Mouse (Mus musculus): ENCODE measurements around the gene C3ar1. TPM values are rescaled to one million over a fixed set of nuclear protein-coding genes. Genes with fewer than 3 reads are reported as not detected.

C3ar1 gene
- polyA plus RNA-seq, 1 experiment from 2014 or later: 2.7 TPM

- H3K4me1 ChIP-seq (replicated peaks; ENCODE audit: control insufficient read depth, insufficient read depth, low read length): peaks cover 21% of the 10 kb centered on the region
- ATAC-seq (replicated peaks; ENCODE audit: low FRiP score) (no peak), DNase-seq (ENCODE audit: low spot score) (no peak)
- WGBS: 40% methylated on average over 15 of the region's 15 CpGs
- H3K27ac ChIP-seq (ENCODE audit: low read depth, low read length): no peak overlapping the region
- no peaks in the 10 kb centered on the region for H3K27me3 ChIP-seq (replicated peaks; ENCODE audit: control insufficient read depth, insufficient read depth, low read length)
- H3K4me3 ChIP-seq (ENCODE audit: low read depth, low read length): peak overlapping the region; percentile 78
- peak overlapping the region; percentile 93; the same call in 1 of the 2 replicates for H3K9ac ChIP-seq (ENCODE audit: low read depth, low read length)
- no peaks in the 10 kb centered on the region for H3K9me3 ChIP-seq (ENCODE audit: control insufficient read depth, low read length)
- H3K36me3 ChIP-seq (ENCODE audit: control insufficient read depth, insufficient read depth, low read length): no peaks in the 10 kb centered on the region
- H3K4me2 ChIP-seq: peak overlapping the region; percentile 81
Measured at GRCm38 (mm10) chr6:122820799-122821650, 34.9 kb downstream of the C3ar1 start.

GRCm38 (mm10) chr6:122820071-122820798 is 35.7 kb downstream of the C3ar1 start:
- peak overlapping the region; percentile 78 for H3K4me3 ChIP-seq (ENCODE audit: low read depth, low read length)
- H3K27ac ChIP-seq (ENCODE audit: low read depth, low read length): peak overlapping the region; percentile 21; the same call in 1 of the 2 replicates
- no peaks in the 10 kb centered on the region for H3K36me3 ChIP-seq (ENCODE audit: control insufficient read depth, insufficient read depth, low read length)
- peak overlapping the region; percentile 93 for H3K9ac ChIP-seq (ENCODE audit: low read depth, low read length)
- WGBS: under 1% methylated on average over 38 of the region's 38 CpGs
- H3K9me3 ChIP-seq (ENCODE audit: control insufficient read depth, low read length): no peaks in the 10 kb centered on the region
- ATAC-seq (replicated peaks; ENCODE audit: low FRiP score) (peak; percentile 57), DNase-seq (ENCODE audit: low spot score) (no peak)
- H3K4me1 ChIP-seq (replicated peaks; ENCODE audit: control insufficient read depth, insufficient read depth, low read length): peaks cover 18% of the 10 kb centered on the region
- no peaks in the 10 kb centered on the region for H3K27me3 ChIP-seq (replicated peaks; ENCODE audit: control insufficient read depth, insufficient read depth, low read length)
- peak overlapping the region; percentile 81 for H3K4me2 ChIP-seq

DNA sequence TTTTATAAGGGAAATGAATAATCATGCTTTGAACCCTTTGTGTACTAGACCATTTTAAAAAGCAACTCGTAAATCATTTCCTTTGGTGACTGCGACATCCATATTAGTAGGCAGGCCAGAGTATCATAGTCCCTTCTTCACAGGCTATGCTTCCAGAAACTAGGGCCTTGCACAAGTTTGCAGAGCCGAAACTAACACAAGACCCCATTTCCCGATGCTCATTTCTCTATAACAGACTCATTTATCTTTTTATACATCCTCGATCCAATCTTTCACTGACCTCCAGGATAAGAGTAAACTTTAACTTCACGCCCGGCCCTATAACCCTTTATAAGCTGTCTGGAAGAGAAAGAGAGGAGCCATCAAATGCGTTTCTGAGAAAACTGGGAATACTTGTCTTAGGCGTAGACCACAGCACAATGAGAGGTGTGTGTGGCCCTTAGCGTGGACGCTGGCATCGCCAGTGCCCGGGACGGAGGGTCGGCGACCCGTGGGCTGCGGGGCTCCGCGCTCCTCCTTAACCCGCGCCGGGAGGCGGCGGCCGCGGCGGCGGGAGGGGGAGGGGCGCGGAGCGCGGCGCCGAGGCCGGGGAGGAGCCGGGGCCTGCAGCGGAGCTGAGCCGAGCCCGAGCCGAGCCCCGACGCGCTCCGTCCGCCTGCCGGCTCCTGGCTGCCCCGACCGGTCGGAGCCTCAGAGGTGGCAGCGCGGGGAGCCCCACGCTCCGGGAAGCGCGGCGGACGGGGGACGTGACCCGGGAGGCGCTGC is 36.5 kb downstream of the C3ar1 start, which contains the start of gene Foxj2:
Gene Foxj2 (plus strand): TSS at position 609 of the 765 bp plus-strand sequence.
- DNase-seq (ENCODE audit: low spot score) (peak; percentile 76), ATAC-seq (replicated peaks; ENCODE audit: low FRiP score) (peak; percentile 90)

GRCm38 (mm10) chr6:122813640-122814039 is 42.3 kb downstream of the C3ar1 start:
- Histone ChIP-seq H3K4me3 (ENCODE audit: low read depth, low read length) (no peak overlapping the region), H3K27ac (ENCODE audit: low read depth, low read length) (no peak overlapping the region), H3K9me3 (ENCODE audit: control insufficient read depth, low read length) (no peaks in the 10 kb centered on the region), H3K27me3 (replicated peaks; ENCODE audit: control insufficient read depth, insufficient read depth, low read length) (no peaks in the 10 kb centered on the region), H3K4me2 (no peak overlapping the region), H3K36me3 (ENCODE audit: control insufficient read depth, insufficient read depth, low read length) (no peaks in the 10 kb centered on the region), H3K9ac (ENCODE audit: low read depth, low read length) (no peak overlapping the region), H3K4me1 (replicated peaks; ENCODE audit: control insufficient read depth, insufficient read depth, low read length) (peaks cover 6% of the 10 kb centered on the region; the same call in 1 of the 2 replicates)
- DNase-seq (ENCODE audit: low spot score) (no peak), ATAC-seq (replicated peaks; ENCODE audit: low FRiP score) (no peak)
- WGBS: 82% methylated on average over 4 of the region's 4 CpGs

More for the DNA sequence above, 36.5 kb downstream of the C3ar1 start, which contains the start of gene Foxj2:
- Histone ChIP-seq H3K4me1 (replicated peaks; ENCODE audit: control insufficient read depth, insufficient read depth, low read length) (peaks cover 17% of the 10 kb centered on the region), H3K4me2 (peak within 1 kb of the TSS; percentile 81), H3K27me3 (replicated peaks; ENCODE audit: control insufficient read depth, insufficient read depth, low read length) (no peaks in the 10 kb centered on the region), H3K9me3 (ENCODE audit: control insufficient read depth, low read length) (no peaks in the 10 kb centered on the region), H3K36me3 (ENCODE audit: control insufficient read depth, insufficient read depth, low read length) (no peaks in the 10 kb centered on the region), H3K27ac (ENCODE audit: low read depth, low read length) (peak within 1 kb of the TSS; percentile 21; the same call in 1 of the 2 replicates), H3K4me3 (ENCODE audit: low read depth, low read length) (peak within 1 kb of the TSS; percentile 78), H3K9ac (ENCODE audit: low read depth, low read length) (peak within 1 kb of the TSS; percentile 93)
- 4% methylated on average over 41 of the region's 61 CpGs for WGBS

GRCm38 (mm10) chr6:122812716-122813115 is 43.2 kb downstream of the C3ar1 start:
- ATAC-seq (replicated peaks; ENCODE audit: low FRiP score): no peak
- Histone ChIP-seq H3K27me3 (replicated peaks; ENCODE audit: control insufficient read depth, insufficient read depth, low read length) (no peaks in the 10 kb centered on the region), H3K9me3 (ENCODE audit: control insufficient read depth, low read length) (no peaks in the 10 kb centered on the region), H3K4me3 (ENCODE audit: low read depth, low read length) (no peak overlapping the region), H3K4me2 (no peak overlapping the region), H3K36me3 (ENCODE audit: control insufficient read depth, insufficient read depth, low read length) (no peaks in the 10 kb centered on the region), H3K9ac (ENCODE audit: low read depth, low read length) (no peak overlapping the region), H3K4me1 (replicated peaks; ENCODE audit: control insufficient read depth, insufficient read depth, low read length) (peaks cover 6% of the 10 kb centered on the region; the same call in 1 of the 2 replicates), H3K27ac (ENCODE audit: low read depth, low read length) (no peak overlapping the region)
- no peak for DNase-seq (ENCODE audit: low spot score)
- WGBS: 84% methylated on average over 4 of the region's 4 CpGs

GRCm38 (mm10) chr6:122811771-122812600 is 44.0 kb downstream of the C3ar1 start:
- 28% methylated on average over 16 of the region's 16 CpGs for WGBS
- peaks cover 6% of the 10 kb centered on the region; the same call in 1 of the 2 replicates for H3K4me1 ChIP-seq (replicated peaks; ENCODE audit: control insufficient read depth, insufficient read depth, low read length)
- H3K4me3 ChIP-seq (ENCODE audit: low read depth, low read length): peak overlapping the region; percentile 69
- peak overlapping the region; percentile 100 for H3K27ac ChIP-seq (ENCODE audit: low read depth, low read length)
- peak overlapping the region; percentile 69 for H3K4me2 ChIP-seq
- H3K27me3 ChIP-seq (replicated peaks; ENCODE audit: control insufficient read depth, insufficient read depth, low read length): no peaks in the 10 kb centered on the region
- no peaks in the 10 kb centered on the region for H3K36me3 ChIP-seq (ENCODE audit: control insufficient read depth, insufficient read depth, low read length)
- ATAC-seq (replicated peaks; ENCODE audit: low FRiP score): peak; percentile 56
- peak overlapping the region; percentile 80 for H3K9ac ChIP-seq (ENCODE audit: low read depth, low read length)
- H3K9me3 ChIP-seq (ENCODE audit: control insufficient read depth, low read length): no peaks in the 10 kb centered on the region
- DNase-seq (ENCODE audit: low spot score): no peak

GRCm38 (mm10) chr6:122811280-122811652 is 44.7 kb downstream of the C3ar1 start:
- Histone ChIP-seq H3K27ac (ENCODE audit: low read depth, low read length) (peak overlapping the region; percentile 100), H3K36me3 (ENCODE audit: control insufficient read depth, insufficient read depth, low read length) (no peaks in the 10 kb centered on the region), H3K27me3 (replicated peaks; ENCODE audit: control insufficient read depth, insufficient read depth, low read length) (no peaks in the 10 kb centered on the region), H3K4me2 (peak overlapping the region; percentile 69), H3K9ac (ENCODE audit: low read depth, low read length) (peak overlapping the region; percentile 80), H3K4me3 (ENCODE audit: low read depth, low read length) (peak overlapping the region; percentile 69), H3K4me1 (replicated peaks; ENCODE audit: control insufficient read depth, insufficient read depth, low read length) (peaks cover 6% of the 10 kb centered on the region; the same call in 1 of the 2 replicates), H3K9me3 (ENCODE audit: control insufficient read depth, low read length) (no peaks in the 10 kb centered on the region)
- WGBS: under 1% methylated on average over 32 of the region's 38 CpGs
- ATAC-seq (replicated peaks; ENCODE audit: low FRiP score) (peak; percentile 92), DNase-seq (ENCODE audit: low spot score) (peak; percentile 91)
